Mouse (Mus musculus): ENCODE measurements at regions not wholly inside any gene's neighbourhood (a gene's known extent, or its start where the extent isn't known, plus 50 kb on each side); places are given as distances from the start of the nearest gene placed in this dataset.

DNA sequence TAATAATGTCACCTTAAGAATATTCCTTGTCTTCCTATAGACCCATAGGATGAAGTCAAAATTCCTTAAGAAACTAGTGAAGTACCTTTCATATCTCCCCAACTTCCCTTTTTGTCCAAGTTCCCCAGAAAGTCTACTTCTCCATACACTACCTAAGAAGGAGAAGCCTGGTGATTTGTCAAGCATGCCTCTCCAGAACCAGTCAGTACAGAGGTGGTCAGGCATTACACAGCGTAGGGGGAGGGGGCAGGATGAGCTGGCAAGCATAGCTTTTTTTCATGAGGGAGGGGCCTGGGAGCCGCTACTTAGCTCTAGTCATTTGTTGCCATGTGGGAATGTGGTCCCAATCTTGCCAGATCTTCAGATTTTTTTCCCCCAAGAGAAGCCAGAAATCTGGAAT is 54.0 kb upstream of the Satb2 start:
- DNase-seq, result no peak

- DNase-seq, result no peak
Observed at GRCm38 (mm10) chr1:57033244-57033643, 54.8 kb upstream of the Satb2 start.

- DNase-seq, result no peak
Observed at GRCm38 (mm10) chr1:57034411-57034810, 56.0 kb upstream of the Satb2 start.

- no peak for DNase-seq
Observed at GRCm38 (mm10) chr1:57036382-57036781, 57.9 kb upstream of the Satb2 start.

DNA sequence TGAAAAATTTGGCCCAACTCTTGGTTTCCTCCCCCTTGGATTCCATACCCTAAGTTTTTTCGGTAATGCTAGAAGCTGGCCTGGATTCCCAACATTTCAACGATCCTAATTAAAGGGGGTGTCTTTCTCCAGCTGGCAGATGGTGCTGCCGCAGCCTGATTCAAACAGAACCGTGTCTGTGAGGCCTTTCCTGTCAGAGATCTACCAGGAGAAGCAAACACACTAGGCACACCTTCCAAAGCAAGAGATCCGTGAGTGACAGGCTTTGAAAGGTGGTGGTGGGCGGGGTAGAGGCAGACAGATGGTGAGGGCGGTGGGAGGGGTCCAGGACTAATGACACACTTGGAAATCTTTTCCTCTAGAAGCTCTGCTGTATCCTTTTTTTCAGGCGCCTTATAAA is 61.8 kb upstream of the Satb2 start:
- DNase-seq, result no peak

GRCm38 (mm10) chr1:57041578-57041977 is 63.1 kb upstream of the Satb2 start:
- no peak for DNase-seq

GRCm38 (mm10) chr1:57053836-57054235 is 75.4 kb upstream of the Satb2 start:
- no peak for DNase-seq

DNA sequence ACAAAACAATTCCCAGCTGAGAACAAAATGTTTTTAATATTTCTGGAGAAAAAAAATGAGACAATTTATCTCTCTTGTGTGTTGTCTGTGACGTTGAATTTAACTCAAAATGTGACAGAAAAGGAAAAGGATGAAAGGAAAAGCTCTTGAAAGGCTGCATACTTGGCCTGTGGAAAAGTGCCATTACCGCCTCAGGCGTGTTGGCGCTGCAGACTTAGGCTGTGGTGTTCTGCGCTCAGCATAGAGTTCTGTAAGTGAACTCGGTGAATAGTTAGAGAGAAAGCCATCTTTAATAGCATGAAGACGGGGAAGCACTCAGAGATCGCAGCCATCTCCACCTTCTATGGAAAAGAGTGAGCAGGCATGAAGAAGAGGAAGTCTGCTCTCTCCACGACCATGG is 77.5 kb upstream of the Satb2 start:
- DNase-seq, result no peak

GRCm38 (mm10) chr1:57059216-57059615 is 80.8 kb upstream of the Satb2 start:
- DNase-seq, result no peak

DNA sequence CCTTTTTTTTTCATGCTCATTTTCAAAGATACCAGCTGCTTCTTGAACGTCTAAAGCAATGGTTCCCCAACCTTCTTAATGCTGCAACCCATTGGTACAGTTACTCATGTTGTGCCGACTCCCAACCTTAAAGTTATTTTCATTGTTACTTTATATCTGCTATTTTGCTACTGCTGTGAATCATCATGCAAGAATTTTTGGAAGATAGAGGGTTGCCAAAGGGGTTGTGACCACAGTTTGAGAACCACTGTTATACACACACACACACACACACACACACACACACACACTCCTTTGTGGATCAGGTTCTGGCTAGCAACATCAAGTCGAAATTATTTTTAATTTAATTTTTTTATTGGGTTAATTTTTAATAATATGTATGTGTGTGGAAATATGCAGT is 96.8 kb upstream of the Satb2 start:
- no peak for DNase-seq

- no peak for DNase-seq
Observed at GRCm38 (mm10) chr1:57076696-57077095, 98.2 kb upstream of the Satb2 start.

DNA sequence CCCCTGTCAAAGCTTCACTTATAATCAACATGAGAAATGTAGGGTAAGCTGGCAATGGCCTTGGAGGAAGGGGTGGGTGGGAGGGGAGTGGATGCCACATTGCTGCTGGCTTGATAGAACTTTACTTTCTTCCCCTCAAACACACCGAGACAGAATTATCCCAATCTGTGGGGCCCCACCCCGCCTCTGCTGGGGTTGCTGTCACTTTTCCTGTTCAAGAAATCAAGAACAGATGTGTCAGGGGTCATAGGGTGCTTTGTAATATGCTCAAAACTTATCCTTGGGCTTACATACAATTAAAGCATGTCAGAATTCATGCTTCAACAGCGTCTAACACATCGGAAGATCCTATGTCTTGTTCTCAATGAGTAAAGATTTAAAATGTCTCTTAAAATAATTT is 101.9 kb upstream of the Satb2 start:
- DNase-seq, result no peak

- DNase-seq, result no peak
Observed at GRCm38 (mm10) chr1:57083134-57083533, 104.7 kb upstream of the Satb2 start.

DNA sequence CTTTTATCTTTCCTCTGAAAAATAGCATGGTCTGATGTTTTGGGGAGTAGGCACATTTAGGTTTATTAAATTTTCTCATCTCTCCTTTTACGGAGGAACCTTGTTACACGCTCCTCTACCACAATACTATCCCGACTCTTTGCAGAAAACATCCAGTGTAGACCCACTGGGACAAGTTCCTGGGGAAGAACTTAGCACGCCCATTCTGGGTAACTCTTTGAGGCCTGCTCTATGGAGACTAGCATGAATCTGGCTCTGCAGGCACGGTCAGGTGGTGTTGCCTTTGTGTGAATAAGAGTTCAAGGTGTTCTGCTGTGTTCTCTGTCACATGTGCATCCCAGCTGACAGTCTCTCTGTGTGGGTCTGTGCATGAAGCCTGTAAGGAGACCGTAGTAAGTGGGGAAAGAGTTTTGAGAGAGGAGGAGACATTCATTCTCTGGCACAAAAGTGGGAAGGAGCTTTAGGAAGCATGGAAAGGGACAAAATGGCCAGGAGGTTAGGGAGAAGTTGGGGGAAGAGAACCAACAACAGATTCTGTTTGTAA is 105.2 kb upstream of the Satb2 start:
- no peak for DNase-seq

GRCm38 (mm10) chr1:57095361-57096247 is 117.2 kb upstream of the Satb2 start:
- no peak for DNase-seq

DNA sequence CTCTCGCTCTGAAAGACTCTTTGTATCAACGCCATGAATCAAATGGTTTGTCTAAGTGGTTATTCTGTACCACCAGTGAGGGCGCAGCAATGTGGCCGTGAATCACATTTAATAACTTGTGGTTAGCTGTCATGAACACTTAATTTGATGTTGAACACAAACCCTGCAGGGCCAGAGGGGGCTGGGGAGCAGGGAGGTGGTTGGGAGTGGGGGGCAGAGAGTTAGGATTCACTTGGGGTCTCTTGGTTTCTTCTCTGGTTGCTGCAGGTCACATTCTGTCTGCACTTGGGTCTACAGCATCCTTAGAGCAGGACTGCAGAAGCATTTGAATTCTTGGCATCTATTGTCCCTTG is 117.8 kb upstream of the Satb2 start:
- DNase-seq, result no peak

- no peak for DNase-seq
Observed at GRCm38 (mm10) chr1:57096740-57097139, 118.3 kb upstream of the Satb2 start.

DNA sequence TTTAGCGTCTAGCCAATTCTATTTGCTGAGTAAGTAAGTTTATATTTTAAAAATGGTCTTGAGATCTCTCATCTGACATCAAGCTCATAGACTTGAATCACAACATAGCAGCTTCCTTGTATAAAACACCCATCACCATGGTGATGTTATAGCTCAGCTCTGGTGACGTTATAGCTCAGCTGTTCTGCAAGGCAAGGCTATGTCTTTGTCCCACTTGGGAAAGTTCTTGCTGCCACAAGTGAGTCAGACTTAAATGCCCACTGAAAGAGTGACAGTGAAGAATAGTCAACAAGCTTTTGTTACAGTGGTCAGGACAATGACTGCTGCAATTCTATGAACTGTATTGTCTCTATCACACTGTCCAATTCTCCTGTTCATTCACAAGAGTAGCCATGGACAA is 122.2 kb upstream of the Satb2 start:
- DNase-seq, result no peak

DNA sequence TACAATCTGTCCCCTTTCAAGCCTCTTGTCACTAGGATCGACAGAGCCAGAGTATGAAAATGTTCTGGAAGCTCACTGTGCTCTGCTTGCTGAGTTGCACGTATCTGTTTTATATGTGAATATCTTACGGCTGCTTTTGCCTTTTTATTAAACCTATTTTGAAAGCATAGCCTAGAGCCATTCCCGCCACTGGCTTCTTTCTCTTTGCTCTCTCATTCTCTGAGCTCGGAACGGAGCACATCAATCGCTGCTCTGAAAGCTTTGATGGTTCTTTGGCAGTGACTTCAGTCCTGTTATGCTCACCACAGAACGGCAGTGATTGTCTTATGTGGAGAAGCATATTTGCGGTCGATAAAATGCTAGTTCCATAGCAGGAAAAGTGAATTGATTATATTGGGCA is 128.9 kb upstream of the Satb2 start:
- DNase-seq, result no peak

DNA sequence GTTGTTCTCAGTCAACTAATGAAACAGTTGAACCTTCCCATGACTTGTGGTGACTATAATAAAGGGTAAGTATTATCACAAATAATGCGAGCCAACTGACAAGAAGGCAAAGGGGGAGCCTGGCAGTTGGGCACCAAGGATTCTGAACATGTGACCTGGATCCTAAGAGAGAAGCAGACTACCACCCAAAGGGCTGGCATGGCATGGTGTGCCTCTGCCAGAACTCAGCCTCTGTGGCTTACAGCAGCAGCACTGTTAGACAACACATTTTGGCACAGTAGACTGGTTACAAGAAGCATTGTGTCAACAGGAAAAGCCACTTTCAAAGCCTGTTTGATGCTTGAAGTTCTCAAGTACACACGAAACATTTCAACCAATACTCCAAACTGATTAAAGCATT is 142.2 kb upstream of the Satb2 start:
- DNase-seq, result no peak

- DNase-seq, result no peak
Observed at GRCm38 (mm10) chr1:57144181-57144580, 165.7 kb upstream of the Satb2 start.

DNA sequence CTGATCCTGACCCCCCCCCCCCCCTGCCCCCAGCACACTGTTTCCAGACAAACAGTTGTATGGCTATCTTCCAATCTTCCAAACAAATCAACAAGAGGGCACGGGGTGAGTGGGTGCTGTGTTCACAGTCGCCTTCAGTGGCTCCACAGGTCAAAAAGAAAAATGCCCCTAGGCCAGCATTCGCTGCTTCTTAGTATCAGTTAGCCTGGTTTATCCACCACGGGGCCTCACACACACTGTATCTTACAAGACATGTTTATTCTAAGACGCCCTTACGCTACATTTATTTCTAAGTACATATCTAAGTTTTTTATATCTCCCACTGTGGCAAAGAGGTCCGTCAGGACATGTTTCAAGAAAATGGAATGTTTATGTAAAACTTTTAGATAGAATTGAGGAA is 177.4 kb upstream of the Satb2 start:
- no peak for DNase-seq

- DNase-seq, result no peak
Observed at GRCm38 (mm10) chr1:57164443-57164842, 186.0 kb upstream of the Satb2 start.

- DNase-seq, result no peak
Observed at GRCm38 (mm10) chr1:57174289-57174890, 195.9 kb upstream of the Satb2 start.
